Mouse (Mus musculus) kidney, postnatal 14 days (tissue): ENCODE results near the gene Gjc1.

ENCODE experiments used
- DNase-seq: peaks from one replicate; pipeline ENCODE4 v3.0.0; 2022; ENCODE audit warnings: mixed read lengths

Gjc1 gene

DNA sequence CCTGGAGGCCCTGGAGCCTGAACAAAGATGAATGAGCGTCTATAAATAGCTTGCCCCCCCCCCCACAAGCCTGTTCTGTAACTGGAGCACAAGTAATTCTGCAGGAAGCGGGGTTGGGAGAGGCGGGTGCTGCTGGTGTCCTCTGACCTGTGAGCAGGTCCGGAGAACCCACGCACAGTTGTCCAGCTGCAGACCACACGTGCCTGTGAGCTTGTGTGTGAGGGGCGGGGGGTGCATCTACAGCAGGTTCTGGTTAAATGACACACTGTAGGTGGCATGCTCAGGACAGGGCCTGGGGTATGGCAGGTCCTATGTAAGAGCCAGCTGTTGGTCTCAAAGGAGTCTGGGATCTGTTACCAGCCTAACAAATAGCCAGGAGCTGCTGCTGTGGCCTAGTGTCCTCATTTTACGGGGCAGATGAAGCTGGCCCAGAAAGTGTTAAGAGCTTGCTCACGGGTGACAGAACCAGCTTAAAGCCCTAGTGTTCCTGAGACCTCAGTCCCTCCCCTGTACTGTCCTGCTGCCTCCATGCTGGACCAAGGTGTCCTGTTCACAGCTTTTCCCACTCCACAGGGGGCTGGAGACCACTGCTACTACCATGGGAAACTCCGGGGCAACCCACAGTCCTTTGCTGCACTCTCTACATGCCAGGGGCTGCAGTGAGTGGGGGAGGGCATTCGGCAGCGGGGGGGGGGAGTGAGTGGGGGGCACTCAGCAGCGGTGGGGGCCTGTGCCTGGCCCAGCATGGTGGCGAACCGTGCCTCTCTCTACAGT is 48.7 kb downstream of the Gjc1 start:
- DNase-seq: no peak

DNA sequence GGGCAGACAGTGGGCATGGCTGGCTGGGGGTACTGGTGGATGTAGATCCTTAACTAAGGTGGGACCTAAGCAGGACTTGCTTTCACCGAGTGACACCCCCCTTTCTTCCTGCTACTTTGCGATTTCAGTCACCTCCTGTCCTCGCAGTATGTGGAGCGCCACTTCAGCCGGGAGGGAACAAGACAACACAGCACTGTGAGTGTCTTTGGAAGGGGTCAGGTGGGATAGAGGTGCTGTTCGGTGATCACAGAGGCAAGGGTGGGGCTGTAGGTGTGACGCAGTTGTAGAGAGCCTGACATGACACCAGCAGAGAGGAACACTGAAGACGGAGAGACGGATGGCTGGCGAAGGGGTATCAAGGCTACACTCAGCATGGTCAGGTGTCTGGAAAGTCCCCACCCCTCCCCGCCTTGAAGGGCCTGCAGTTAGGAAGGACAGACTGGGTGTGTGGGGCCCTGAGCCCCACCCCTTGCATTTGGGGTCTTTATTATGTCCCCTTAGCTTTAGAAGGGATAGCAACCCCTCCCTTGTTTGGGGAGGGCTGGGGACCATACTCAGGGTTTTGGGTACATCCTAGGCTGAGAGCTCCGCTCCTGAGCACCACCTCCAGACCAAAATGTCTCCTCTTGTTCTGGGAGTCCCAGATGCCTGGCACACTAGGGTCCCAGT is 49.4 kb downstream of the Gjc1 start:
- no peak for DNase-seq

DNA sequence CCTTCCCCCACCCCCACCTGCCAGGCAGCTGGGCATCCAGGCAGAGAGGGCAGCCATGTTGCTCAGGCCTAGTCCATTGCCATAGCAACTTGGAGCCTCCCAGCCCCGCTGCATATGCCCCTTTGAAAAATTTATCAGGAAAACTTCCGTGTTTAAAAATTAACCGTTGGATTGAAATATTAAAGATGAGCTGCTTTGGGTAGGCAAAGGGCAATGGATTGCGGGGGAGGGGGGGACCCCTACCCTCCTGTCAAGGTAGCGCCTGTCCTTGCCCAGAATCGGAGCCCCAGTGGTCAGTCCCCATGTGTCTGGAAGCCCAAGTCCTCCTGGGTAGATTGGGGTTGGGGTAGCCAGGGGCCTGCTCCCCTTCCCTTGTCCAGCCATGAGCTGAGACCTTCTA is 50.4 kb downstream of the Gjc1 start:
- DNase-seq: no peak

DNA sequence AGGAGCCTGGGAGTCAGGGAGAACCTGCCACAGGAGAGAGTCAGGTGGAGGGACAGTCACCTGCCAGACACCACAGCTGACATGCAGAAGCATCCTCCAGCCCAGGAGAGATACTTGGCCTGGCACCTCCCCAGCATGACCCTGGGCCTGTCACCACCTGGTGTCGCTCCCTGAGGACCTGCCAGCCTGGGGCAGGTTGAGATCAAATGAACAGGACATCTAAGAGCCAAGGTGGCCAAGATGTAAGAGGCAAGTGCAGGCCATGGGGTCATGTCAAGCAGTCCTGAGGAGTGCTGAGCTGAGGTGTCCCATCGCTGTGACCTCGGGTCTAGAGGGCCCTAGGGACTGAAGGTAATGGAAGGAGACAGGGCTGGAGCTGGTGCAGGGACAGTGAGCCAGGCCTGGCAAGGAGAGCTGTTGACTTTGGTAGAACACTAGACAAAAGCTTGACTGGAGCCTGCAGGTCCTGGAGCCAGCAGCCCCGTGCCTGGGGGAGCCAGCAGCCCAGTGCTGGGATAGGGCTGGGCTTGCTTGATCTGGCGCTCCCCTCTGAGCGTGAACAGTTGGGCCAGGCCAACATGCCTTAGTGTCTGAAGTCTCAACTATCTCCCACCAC is 52.3 kb downstream of the Gjc1 start:
- no peak for DNase-seq

DNA sequence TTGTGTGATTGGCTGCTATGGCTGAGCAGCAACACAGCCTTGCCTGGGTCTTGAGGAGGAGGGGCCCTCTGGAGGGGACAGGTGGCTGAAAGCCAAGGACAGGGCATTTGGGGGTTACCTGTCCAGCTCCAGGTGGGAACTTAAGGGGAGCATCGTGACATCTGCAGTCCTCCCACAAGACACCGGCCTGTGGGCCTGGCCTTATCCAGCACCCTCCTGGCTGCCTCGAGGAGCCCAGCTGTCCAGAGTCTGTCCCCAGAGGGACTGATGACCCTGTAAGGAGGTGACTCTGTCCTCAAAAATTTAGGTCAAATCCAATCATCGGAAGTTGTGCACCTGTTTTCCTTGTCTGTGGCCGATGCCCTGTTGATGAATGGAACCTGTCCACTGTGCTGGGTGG is 54.1 kb downstream of the Gjc1 start:
- DNase-seq: no peak

DNA sequence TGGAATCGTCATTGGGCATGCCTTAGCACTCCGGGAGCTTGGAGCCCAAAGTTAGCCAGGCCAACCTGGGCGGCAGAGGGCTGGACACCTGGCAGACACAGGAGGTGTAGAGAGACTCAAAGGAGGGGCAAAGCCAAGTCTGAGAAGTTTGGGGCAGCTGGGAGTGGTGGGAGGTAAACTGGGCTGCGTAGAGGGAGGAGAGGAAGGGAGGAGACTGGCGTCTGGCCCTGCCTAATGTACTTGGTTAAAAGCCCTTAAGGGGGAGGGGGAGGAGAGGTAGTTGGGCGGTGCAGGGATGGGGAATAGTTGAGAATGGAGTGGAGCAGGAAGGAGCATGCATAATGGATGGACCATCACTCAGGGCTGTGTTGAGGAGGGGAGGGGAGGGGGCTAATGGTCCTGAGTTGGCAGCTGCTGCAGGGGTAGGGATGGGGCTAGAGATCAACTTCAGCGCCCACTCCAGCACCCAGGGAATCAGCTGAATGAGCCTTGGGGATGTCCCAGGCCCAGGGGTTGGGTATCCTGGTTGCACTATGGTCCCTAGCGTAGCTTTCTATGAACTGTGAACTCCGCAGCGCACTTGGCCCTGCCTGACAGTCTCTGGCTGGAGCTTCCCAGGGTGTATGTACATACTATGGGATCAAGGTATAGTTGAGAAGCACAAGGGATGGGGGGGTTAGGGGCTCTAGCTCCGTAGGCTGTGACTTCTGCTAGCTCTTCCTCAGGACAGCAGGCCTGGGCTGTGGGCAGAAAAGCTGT is 56.3 kb downstream of the Gjc1 start:
- DNase-seq: no peak

DNA sequence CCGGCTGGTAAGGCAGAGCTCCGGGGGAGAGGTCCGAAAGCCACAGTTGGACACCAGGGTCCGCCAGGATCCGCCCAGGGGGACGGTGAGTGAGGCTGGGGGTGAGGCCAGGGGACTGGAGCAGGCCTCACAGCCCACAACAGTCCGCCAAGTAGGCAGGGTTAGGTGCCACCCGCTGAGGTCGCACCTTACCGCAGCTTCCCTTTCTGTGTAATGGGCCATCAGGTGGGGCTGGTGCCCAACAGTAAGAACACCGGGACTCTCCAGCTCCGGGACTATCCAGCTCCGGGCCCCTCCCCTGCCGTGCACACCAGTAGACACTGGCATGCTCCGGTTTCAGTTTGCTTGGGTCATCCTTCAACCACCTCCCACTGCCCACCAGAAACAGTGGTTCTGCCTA is 57.3 kb downstream of the Gjc1 start:
- DNase-seq: no peak

DNA sequence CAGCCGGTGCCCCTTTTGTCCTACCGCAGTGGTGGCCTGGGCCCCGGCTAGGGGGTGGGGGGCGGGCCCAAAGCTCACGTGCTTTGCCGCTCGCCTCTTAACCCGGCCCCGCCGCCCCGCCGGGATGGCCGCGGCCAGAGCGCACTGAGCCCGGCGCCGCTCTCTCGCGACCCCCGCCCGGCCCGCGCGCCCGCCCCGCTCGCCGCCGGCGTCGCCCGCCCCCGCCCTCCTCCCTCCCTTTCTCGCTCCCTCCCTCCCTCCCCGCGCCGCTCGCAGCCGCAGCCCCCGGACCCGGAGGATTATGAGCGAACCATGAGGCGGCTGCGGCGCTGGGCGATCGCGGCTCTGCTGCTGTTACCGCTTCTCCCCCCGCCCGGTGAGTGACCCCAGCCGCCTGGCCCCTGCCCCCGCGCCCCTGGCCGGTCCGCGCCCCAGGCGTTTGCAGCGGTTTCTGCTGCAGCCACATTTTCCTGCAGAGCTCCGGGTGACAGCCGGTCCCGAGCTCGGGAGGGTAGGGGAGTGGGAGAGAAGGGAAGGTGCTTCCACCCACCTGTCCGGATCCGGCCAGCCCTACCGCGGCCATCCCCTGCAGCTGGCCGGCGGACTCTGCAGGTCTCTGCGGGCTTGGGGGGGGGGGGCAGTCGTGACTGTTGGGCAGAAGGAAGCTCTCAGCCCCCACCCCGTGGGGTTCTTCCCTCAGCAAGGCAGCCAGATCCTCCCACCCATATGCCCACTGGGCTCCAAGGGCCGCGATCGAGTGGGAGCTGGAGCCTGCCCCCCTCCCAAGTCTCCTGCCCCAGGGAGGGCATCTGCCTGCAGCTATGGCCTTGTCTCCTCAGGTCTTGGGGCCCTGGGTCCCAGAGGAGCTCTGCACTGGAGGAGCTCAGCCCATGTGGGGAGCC is 57.9 kb downstream of the Gjc1 start, which contains the start of gene Adam11:
Adam11 (plus strand) TSS at position 131 of the 902 bp plus-strand sequence.
- no peak for DNase-seq

DNA sequence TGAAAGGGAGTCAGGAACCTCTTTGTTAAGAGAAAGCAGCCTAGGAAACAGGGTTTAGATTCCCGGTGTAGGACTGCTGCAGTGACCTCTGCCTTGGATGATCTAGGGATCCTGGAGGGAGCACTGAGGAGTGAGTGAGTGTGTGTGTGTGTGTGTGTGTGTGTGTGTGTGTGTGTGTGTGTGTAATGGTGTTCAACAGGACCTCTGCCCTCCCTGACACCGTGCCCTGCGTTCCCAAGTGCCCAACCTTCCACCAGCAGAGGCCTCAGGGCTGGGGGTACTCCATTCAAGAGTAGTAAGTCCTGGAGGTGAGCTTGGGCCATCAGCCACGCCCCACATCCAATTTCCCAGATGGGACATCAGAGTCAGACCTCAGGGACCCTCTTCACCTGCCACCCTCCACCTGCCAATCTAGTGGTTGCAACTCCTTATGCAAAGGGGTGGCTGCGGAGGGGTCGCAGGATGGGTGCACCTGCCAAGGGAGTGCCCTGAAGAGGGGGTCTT is 58.6 kb downstream of the Gjc1 start:
- no peak for DNase-seq

DNA sequence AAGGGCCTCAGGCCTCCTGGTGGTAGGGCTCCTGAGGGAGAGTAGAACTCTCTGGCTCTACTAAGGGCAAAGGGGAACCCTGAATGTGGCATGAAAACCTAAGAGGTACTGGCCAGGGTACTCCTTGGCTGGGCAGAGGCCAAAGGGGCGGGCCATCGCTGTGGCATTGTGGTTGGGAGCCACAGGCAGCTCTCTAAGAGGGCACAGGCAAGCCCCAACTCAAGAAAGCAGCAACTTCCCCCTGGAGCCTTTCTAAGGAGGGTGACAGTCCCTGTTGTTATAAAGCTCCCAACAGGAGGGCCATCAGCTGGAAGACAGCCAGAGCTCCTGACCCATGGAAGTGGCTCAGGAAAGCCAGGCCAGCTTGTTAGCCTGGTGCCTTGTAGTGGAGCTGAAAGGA is 60.5 kb downstream of the Gjc1 start:
- no peak for DNase-seq

DNA sequence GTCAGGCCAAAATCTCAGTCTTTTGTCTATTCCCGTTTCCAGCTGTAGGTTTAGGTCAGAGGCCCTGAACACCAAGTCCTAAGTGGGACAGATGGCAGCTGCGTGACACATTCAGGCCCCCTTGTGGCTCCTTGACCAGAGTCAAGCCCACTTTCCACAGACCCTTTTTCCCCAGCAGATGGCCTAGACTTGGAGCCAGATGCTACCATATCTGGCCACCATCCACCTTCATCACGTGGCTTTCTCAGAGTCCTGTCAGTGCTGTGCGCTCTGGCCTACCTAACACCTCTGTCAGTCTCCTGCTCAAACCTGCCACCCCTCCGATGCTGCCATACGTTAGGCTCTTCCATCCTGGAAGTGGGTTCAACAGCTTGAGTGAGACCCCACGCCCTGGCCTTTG is 64.1 kb downstream of the Gjc1 start:
- DNase-seq: no peak

DNA sequence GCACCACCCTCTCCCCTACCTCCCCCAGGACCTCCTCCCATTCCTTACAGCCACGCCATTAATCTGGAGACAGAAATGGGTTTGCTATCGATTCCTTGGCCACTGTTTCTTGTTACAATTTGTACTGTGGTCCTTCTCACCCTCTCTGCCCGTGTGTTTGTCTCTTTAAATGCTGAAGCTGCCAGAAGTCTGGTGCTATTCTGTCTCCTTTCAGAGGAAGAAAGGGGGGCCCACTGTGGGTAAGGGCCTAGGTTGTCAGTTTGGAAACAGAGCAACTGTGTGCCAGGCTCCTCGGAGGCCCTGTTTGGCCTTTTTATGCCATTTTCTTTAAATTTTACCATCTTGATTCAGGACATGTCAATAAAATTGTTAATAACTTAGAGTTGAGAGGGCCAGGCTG is 65.1 kb downstream of the Gjc1 start:
- DNase-seq: no peak

DNA sequence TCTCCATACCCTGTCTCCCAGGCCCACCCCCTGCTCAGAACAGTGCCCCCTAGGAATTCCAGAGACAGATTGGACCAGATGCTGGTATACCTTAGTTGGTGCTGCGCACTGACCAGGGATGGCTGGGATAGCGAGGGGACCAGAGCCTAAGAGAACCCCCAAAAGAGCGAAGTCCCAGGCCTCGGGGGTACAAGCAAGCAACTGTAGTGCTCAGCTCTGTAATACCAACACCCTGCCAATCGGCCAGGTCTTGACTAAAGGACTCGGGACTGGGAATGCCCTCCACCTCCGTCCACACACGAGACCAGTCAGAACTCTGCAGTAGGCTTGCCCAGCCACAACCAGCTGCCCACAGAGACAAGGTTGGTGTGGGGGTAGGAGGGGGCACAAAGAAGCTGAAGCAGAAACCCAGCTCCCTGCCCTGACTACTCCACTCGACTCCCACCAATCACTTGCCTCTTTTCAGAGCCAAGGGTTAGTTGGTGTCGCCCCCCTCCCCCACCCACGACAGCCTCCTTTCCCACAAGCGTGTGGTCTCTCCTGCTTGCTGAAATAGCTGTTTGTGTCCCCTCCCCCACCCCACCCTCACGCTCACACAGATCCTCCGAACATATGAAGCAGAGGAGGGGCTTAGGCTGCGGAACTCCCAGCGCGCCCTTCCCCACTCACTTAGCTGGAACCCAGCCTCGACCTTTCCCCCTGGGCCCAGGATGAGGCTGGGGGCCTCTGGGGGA is 65.7 kb downstream of the Gjc1 start:
- no peak for DNase-seq

DNA sequence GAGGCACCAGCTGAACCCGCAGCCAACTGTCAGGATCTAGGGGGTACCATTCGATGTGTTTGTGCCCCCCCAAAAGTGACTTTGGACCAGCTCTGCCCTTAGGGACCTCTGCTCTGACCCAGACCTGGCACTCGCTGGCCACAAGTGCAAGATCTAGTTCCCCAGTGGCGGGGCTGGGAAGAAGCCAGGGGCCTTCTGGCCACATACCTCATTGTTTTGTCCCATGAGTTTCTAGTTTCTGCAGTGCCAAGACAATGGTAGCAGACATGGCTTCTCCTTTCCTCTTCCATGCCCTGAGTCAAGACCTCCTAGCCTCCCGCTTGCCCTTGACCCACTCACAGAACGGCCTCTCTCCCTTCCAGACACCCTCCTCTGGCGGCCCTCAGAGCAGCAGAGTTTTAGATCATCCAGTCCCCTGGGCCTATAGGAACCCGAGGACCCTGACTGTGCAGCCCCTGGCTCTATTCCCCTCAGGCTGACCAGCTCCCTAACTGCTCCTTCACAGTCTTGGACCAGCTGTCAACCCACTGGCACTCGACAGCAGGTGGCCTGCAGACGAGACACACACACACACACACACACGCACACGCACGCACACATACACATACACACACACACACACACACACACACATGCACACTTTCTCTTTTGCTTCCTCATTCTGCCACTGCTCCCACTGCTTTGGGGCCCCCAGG is 66.5 kb downstream of the Gjc1 start:
- DNase-seq: no peak

DNA sequence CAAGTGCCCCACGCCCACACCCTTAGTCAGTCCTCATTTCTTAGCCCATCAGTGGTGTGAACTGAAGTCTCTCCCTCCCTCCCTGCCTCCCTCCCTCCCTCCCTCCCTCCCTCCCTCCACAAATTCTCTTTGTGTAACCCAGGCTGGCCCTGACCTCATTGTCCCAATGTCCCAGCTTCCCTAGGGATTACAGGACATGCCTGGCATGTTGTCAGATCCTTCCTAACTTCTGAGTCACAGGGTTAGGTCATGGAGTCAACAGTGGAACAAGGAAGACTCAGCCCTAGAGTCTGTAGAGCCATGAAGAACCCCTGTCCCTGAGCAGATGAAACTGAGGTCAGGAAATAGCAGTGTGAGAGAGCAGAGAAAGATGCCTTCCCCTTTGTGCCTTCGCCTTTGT is 69.8 kb downstream of the Gjc1 start:
- DNase-seq: no peak
